Mouse (Mus musculus): ENCODE results near the gene Fibcd1.

- TF ChIP-seq CTCF (IDR thresholded peaks at IDR 0.05; ENCODE audit: extremely low read depth, insufficient read depth, low read length) (no peak), POLR2A (IDR thresholded peaks at IDR 0.05; ENCODE audit: extremely low read depth, insufficient read depth, low read length) (no peak)
These were observed 69.3 kb downstream of the Fibcd1 start for GRCm38 (mm10) chr2:31776479-31776878.
